Mouse (Mus musculus) lung, adult 2 months (tissue): ENCODE measurements around the gene Nfatc2ip. TPM values are rescaled to one million over a fixed set of nuclear protein-coding genes. Genes with fewer than 3 reads are reported as not detected.

Experiments used
- DNase-seq: peaks from one replicate; pipeline ENCODE4 v3.0.0; 2022
- H3K4me1 ChIP-seq: fragments of 200-500 bp; 2 replicates; pipeline ENCODE4 v1.6.1; 2011; ENCODE audit warnings: low read length; ENCODE audit not compliant: control insufficient read depth, insufficient read depth
- H3K4me3 ChIP-seq: fragments of 200-500 bp; replicated peaks from 2 replicates; pipeline ENCODE3; 2011; ENCODE audit warnings: low read depth, mild to moderate bottlenecking, control low read depth, low read length; ENCODE audit errors: extremely low read depth
- CTCF ChIP-seq: fragments of 200-500 bp; IDR thresholded peaks from 2 replicates; pipeline ENCODE4 v1.5.1; 2011; ENCODE audit warnings: mild to moderate bottlenecking, low read length, control low read depth; ENCODE audit not compliant: insufficient read depth
- POLR2A ChIP-seq: fragments of 200-500 bp; IDR thresholded peaks from 2 replicates; pipeline ENCODE4 v1.6.1; 2011; ENCODE audit warnings: low read depth, mild to moderate bottlenecking, control low read depth, low read length, borderline replicate concordance; ENCODE audit errors: extremely low read depth
- WGBS: fragments of 180-500 bp; shearing (Covaris S2); methylation state at CpG from one replicate; pipeline ENCODE4 v1.1.7; 2018; 5-methylcytosine and 5-hydroxymethylcytosine counted together
- polyA plus RNA-seq: library from polyadenylated mRNA; depleted of rRNA; stranded (reverse); fragments of >200 nt; gene quantifications from 2 replicates; pipeline ENCODE4 v1.2.3, GENCODE M21; 2012

Nfatc2ip gene
- polyA plus RNA-seq, 1 experiment: 6.5 TPM

- TF ChIP-seq CTCF: no peak
- no peak for DNase-seq
- H3K4me3 ChIP-seq: no peak overlapping the region
- H3K4me1 ChIP-seq: no peaks in the 10 kb centered on the region
- 83% methylated on average over 5 of the region's 5 CpGs for WGBS
Observed at GRCm38 (mm10) chr7:126383565-126383964, 13.0 kb downstream of the Nfatc2ip start.

GRCm38 (mm10) chr7:126377278-126378158, 19.0 kb downstream of the Nfatc2ip start, which contains the start of gene Spns1:
TSS of gene Spns1 (minus strand) at chr7:126377450.
- H3K4me3 ChIP-seq: peak within 1 kb of the TSS; percentile 96
- TF ChIP-seq POLR2A: peak; percentile 93; the same call in 1 of the 2 replicates
- peak; percentile 75 for TF ChIP-seq CTCF
- WGBS: under 1% methylated on average over 33 of the region's 33 CpGs
- H3K4me1 ChIP-seq: peaks cover 8% of the 10 kb centered on the region; the same call in 1 of the 2 replicates
- DNase-seq: peak; percentile 90

- TF ChIP-seq POLR2A (no peak), CTCF (no peak)
- no peak for DNase-seq
- peak overlapping the region; percentile 96 for H3K4me3 ChIP-seq
- peaks cover 8% of the 10 kb centered on the region; the same call in 1 of the 2 replicates for H3K4me1 ChIP-seq
- under 1% methylated on average over 27 of the region's 27 CpGs for WGBS
Observed at GRCm38 (mm10) chr7:126376903-126377277, 19.6 kb downstream of the Nfatc2ip start.

- 67% methylated on average over 5 of the region's 5 CpGs for WGBS
- Histone ChIP-seq H3K4me3 (no peak overlapping the region), H3K4me1 (peaks cover 8% of the 10 kb centered on the region; the same call in 1 of the 2 replicates)
- TF ChIP-seq CTCF (no peak), POLR2A (no peak)
- no peak for DNase-seq
Observed at GRCm38 (mm10) chr7:126375012-126375411, 21.5 kb downstream of the Nfatc2ip start.

GRCm38 (mm10) chr7:126374526-126374925, 22.0 kb downstream of the Nfatc2ip start:
- no peak for TF ChIP-seq POLR2A
- no peak for TF ChIP-seq CTCF
- WGBS: 59% methylated on average over 6 of the region's 6 CpGs
- no peak for DNase-seq
- Histone ChIP-seq H3K4me1 (peaks cover 8% of the 10 kb centered on the region; the same call in 1 of the 2 replicates), H3K4me3 (no peak overlapping the region)

GRCm38 (mm10) chr7:126373007-126373406, 23.5 kb downstream of the Nfatc2ip start:
- Histone ChIP-seq H3K4me3 (no peak overlapping the region), H3K4me1 (peaks cover 8% of the 10 kb centered on the region; the same call in 1 of the 2 replicates)
- TF ChIP-seq POLR2A: no peak
- TF ChIP-seq CTCF: no peak
- DNase-seq: no peak
- WGBS: 84% methylated on average over 9 of the region's 9 CpGs

- no peak for DNase-seq
- 50% methylated on average over 13 of the region's 13 CpGs for WGBS
- TF ChIP-seq CTCF (no peak), POLR2A (no peak)
- Histone ChIP-seq H3K4me1 (no peaks in the 10 kb centered on the region), H3K4me3 (no peak within 1 kb of the TSS)
Observed at GRCm38 (mm10) chr7:126369393-126369792, 27.1 kb downstream of the Nfatc2ip start, which contains the start of gene Lat. TSS of gene Lat (minus strand) at chr7:126369570.

GRCm38 (mm10) chr7:126368367-126368766, 28.2 kb downstream of the Nfatc2ip start:
- Histone ChIP-seq H3K4me1 (no peaks in the 10 kb centered on the region), H3K4me3 (no peak overlapping the region)
- no peak for DNase-seq
- no peak for TF ChIP-seq CTCF
- no peak for TF ChIP-seq POLR2A
- 77% methylated on average over 8 of the region's 8 CpGs for whole genome bisulfite sequencing

GRCm38 (mm10) chr7:126367636-126368035, 28.9 kb downstream of the Nfatc2ip start:
- WGBS: 78% methylated on average over 10 of the region's 10 CpGs
- no peaks in the 10 kb centered on the region for H3K4me1 ChIP-seq
- H3K4me3 ChIP-seq: no peak overlapping the region
- TF ChIP-seq POLR2A (no peak), CTCF (no peak)
- DNase-seq: no peak

- WGBS: 79% methylated on average over 6 of the region's 6 CpGs
- no peak for DNase-seq
- no peak overlapping the region for H3K4me3 ChIP-seq
- no peak for TF ChIP-seq CTCF
- TF ChIP-seq POLR2A: no peak
- H3K4me1 ChIP-seq: no peaks in the 10 kb centered on the region
Observed at GRCm38 (mm10) chr7:126363038-126363437, 33.5 kb downstream of the Nfatc2ip start.
